Mouse (Mus musculus): ENCODE results near the gene P2rx6.

GRCm38 (mm10) chr16:17600944-17601562, 39.4 kb downstream of the P2rx6 start:
- no peak for TF ChIP-seq CTCF (IDR thresholded peaks at IDR 0.05; ENCODE audit: borderline replicate concordance, insufficient read depth, low read depth, low read length)
- no peak for TF ChIP-seq POLR2A (IDR thresholded peaks at IDR 0.05; ENCODE audit: borderline replicate concordance, insufficient read depth, low read length)

Data from cerebellum, adult 2 months (tissue).